ENCODE assay signal across 21 mouse cellular contexts in the genomic region with DNA sequence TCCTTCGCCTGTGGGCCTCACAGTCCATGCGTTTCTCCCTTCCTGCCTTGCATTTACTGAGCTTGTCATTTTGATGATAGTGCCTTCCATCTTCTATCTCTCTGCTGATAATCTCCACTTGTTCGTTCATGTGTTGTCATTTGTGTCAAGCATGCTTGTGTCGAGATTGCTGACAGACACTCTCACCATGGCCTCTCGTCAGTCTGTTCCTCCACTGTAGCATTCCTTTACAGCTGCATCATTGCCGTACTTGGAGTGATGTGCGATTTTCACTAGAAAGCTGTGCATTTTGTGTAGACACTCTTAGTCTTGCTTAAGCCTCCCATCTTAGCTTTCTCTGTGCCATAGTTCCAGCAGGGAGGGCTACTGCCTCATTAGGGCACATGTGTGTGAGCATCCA.
"Had no signal": no experiment of that assay in that cellular context is flagged by ENCODE, and none has a peak within 500 bp of the region (broad histone marks: within the 10 kb centered on the region; RNA-seq: fewer than 3 reads in every experiment).

No protein-coding gene starts in this region.

- H3K9me3 ChIP-seq: limb, embryonic 10.5 days; limb, embryonic 13.5 days; liver, embryonic 12.5 days; liver, embryonic 15.5 days; lung, embryonic 15.5 days; megakaryocyte, embryonic 14.5 days; midbrain, embryonic 10.5 days; midbrain, embryonic 15.5 days; neural tube, embryonic 12.5 days; stomach, embryonic 15.5 days had no signal

- DNase-seq: kidney, postnatal 25 days; layer of hippocampus, adult 9-11 months; liver; lung, adult 18-20 months; lung, postnatal 10 days; lung, postnatal 36 days; right cerebral cortex, postnatal 25 days; spleen, adult 18-20 months; thymus, postnatal 25 days had no signal

- H3K27ac ChIP-seq: kidney, postnatal 0 days; layer of hippocampus, adult 2 months; limb, embryonic 10.5 days; limb, embryonic 13.5 days; liver, embryonic 12.5 days; liver, embryonic 15.5 days; lung, embryonic 15.5 days; midbrain, embryonic 10.5 days; midbrain, embryonic 15.5 days; neural tube, embryonic 12.5 days; stomach, embryonic 15.5 days had no signal

- H3K4me2 ChIP-seq: limb, embryonic 13.5 days; liver, embryonic 12.5 days; liver, embryonic 15.5 days; lung, embryonic 15.5 days; midbrain, embryonic 15.5 days; neural tube, embryonic 12.5 days; stomach, embryonic 15.5 days had no signal

- H3K9ac ChIP-seq: limb, embryonic 13.5 days; liver, embryonic 12.5 days; liver, embryonic 15.5 days; lung, embryonic 15.5 days; midbrain, embryonic 15.5 days; neural tube, embryonic 12.5 days; stomach, embryonic 15.5 days had no signal

- H3K27me3 ChIP-seq: limb, embryonic 13.5 days; liver, embryonic 12.5 days; liver, embryonic 15.5 days; lung, embryonic 15.5 days; midbrain, embryonic 15.5 days; neural tube, embryonic 12.5 days; stomach, embryonic 15.5 days had no signal

- H3K4me3 ChIP-seq: layer of hippocampus, adult 2 months; limb, embryonic 10.5 days; limb, embryonic 13.5 days; liver, embryonic 12.5 days; liver, embryonic 15.5 days; lung, embryonic 15.5 days; megakaryocyte, embryonic 14.5 days; midbrain, embryonic 10.5 days; midbrain, embryonic 15.5 days; neural tube, embryonic 12.5 days; stomach, embryonic 15.5 days had no signal

- H3K4me1 ChIP-seq: liver, embryonic 15.5 days; lung, embryonic 15.5 days; megakaryocyte, embryonic 14.5 days; midbrain, embryonic 10.5 days; midbrain, embryonic 15.5 days; neural tube, embryonic 12.5 days; stomach, embryonic 15.5 days had no signal

- H3K36me3 ChIP-seq: limb, embryonic 10.5 days; limb, embryonic 13.5 days; liver, embryonic 12.5 days; liver, embryonic 15.5 days; lung, embryonic 15.5 days; midbrain, embryonic 10.5 days; midbrain, embryonic 15.5 days; neural tube, embryonic 12.5 days; stomach, embryonic 15.5 days had no signal

- ATAC-seq: liver, embryonic 12.5 days; midbrain, embryonic 15.5 days had no signal
